Mouse (Mus musculus) neural tube, embryonic 11.5 days (tissue): ENCODE results near the gene Dock9. TPM values are rescaled to one million over a fixed set of nuclear protein-coding genes. Genes with fewer than 3 reads are reported as not detected.
A peak's percentile ranks its signal among the peaks of the same experiment; 100 is the strongest.
"Not testable (repeated sequence)": the region's sequence is repeated elsewhere in the genome, so short reads cannot be mapped to it uniquely, and the experiment has no call there.

ENCODE experiments used
- ATAC-seq: fragments of 200-750 bp; cut with Nextera tagmentation; 2 replicates; pipeline ENCODE4 v1.8.0; 2017; ENCODE audit warnings: moderate number of reproducible peaks, mild to moderate bottlenecking, moderate TSS enrichment, moderate library complexity; ENCODE audit not compliant: insufficient read depth, low FRiP score, low TSS enrichment
- DNase-seq: peaks from one replicate; pipeline ENCODE4 v3.0.0-alpha.2; 2015; ENCODE audit warnings: low spot score
- H3K27ac ChIP-seq: fragments of 300-500 bp; sonication (generic); 2 replicates; pipeline ENCODE4 v1.5.1; 2014; ENCODE audit warnings: low read depth, mild to moderate bottlenecking, low read length
- H3K27me3 ChIP-seq: fragments of 300-500 bp; sonication (generic); 2 replicates; pipeline ENCODE4 v1.6.1; 2014; ENCODE audit warnings: mild to moderate bottlenecking, low read length, mixed read lengths; ENCODE audit not compliant: control insufficient read depth, insufficient read depth
- H3K36me3 ChIP-seq: fragments of 300-500 bp; sonication (generic); 2 replicates; pipeline ENCODE4 v1.6.1; 2014; ENCODE audit warnings: mild to moderate bottlenecking, low read length, moderate library complexity, mixed read lengths; ENCODE audit not compliant: control insufficient read depth, insufficient read depth
- H3K4me1 ChIP-seq: fragments of 300-500 bp; sonication (generic); 2 replicates; pipeline ENCODE4 v1.6.1; 2014; ENCODE audit warnings: low read length, mixed read lengths; ENCODE audit not compliant: control insufficient read depth, insufficient read depth
- H3K4me2 ChIP-seq: fragments of 300-500 bp; sonication (generic); 2 replicates; pipeline ENCODE4 v1.6.1; 2014; ENCODE audit warnings: low read depth, mild to moderate bottlenecking, moderate library complexity
- H3K4me3 ChIP-seq: fragments of 300-500 bp; sonication (generic); 2 replicates; pipeline ENCODE4 v1.5.1; 2014; ENCODE audit warnings: low read depth, low read length
- H3K9ac ChIP-seq: fragments of 300-500 bp; sonication (generic); 2 replicates; pipeline ENCODE4 v1.6.1; 2014; ENCODE audit warnings: mild to moderate bottlenecking, low read length
- H3K9me3 ChIP-seq: fragments of 300-500 bp; sonication (generic); 2 replicates; pipeline ENCODE4 v1.6.1; 2016; ENCODE audit warnings: low read length; ENCODE audit not compliant: control insufficient read depth
- WGBS: fragments of 180-500 bp; shearing (Covaris S2); extraction: QIAGEN DNeasy Blood & Tissue Kit; methylation state at CpG from one replicate; pipeline ENCODE4 v1.1.7; 2014; 5-methylcytosine and 5-hydroxymethylcytosine counted together
- polyA plus RNA-seq: library from polyadenylated mRNA; unstranded; fragments of >200 nt; fragmentation: Nextera tagmentation; extraction: Ambion mirVana; gene quantifications from 2 replicates; pipeline ENCODE4 v1.2.1, GENCODE M21; 2014

Dock9 gene
- polyA plus RNA-seq, 1 experiment from 2014 or later = 4.2 TPM

DNA sequence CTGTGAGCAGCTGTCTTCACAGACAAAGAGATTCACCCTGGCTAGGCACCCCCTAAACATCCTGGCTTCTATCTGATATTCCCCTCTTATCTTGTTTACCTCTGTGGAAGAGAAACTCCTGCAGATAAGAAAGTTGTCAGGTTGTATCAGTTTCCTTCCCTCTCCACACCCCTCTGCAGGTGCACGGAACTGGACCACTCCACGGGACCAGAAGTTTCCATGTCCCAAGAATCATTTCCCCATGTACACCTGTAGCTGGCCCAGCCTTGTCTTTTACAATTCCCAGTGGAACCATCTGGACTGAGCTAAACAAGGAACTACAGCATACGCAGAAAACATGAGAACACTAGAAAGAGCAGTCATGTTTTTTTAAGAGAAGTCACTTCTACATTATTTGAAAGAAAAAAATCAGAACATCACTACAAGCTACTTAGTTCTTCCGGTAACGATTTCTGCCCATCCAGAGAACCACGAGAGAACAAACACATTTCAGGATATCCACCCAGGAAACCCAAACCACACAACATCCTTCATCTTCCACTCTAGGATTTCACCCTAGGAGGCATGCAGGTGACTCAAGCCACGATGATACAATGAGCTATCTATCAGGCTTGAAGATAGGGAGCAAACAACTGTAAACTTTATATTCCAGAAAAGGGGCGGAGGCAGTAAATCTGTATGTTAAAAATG lies 101.1 kb downstream of the Dock9 start:
- no peaks in the 10 kb centered on the region for H3K27me3 ChIP-seq
- H3K9ac ChIP-seq = no peak overlapping the region
- H3K4me2 ChIP-seq = peak overlapping the region; percentile 57; the same call in 1 of the 2 replicates
- no peaks in the 10 kb centered on the region for H3K36me3 ChIP-seq
- H3K4me3 ChIP-seq = no peak overlapping the region
- no peaks in the 10 kb centered on the region for H3K9me3 ChIP-seq
- ATAC-seq = no peak
- 77% methylated on average over 8 of the region's 8 CpGs for WGBS
- DNase-seq = no peak
- H3K4me1 ChIP-seq = peaks cover 18% of the 10 kb centered on the region
- no peak overlapping the region for H3K27ac ChIP-seq

DNA sequence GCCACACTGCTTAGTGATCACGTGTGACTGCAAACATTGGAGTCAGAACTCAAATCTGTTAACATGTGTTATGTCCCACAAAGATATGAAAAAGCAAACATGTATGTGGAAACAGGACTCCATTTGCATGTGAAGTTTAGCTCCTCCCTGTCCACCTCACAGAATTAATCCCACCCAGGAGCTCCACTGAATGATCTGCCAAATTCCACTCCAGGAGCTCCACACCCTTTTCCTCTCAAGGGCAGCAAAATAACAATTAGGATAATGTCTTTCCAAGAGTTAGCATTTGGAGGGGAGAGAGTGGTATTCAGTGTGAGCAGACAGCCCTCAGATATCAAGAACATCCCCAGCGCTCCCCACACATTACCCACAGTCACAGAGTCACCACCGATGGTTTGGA lies 102.9 kb downstream of the Dock9 start:
- Histone ChIP-seq H3K4me2 (no peak overlapping the region), H3K36me3 (no peaks in the 10 kb centered on the region), H3K9ac (no peak overlapping the region), H3K27me3 (no peaks in the 10 kb centered on the region), H3K4me3 (no peak overlapping the region), H3K9me3 (no peaks in the 10 kb centered on the region), H3K4me1 (peaks cover 18% of the 10 kb centered on the region), H3K27ac (no peak overlapping the region)
- 90% methylated on average over 3 of the region's 3 CpGs for WGBS
- ATAC-seq (no peak), DNase-seq (no peak)

DNA sequence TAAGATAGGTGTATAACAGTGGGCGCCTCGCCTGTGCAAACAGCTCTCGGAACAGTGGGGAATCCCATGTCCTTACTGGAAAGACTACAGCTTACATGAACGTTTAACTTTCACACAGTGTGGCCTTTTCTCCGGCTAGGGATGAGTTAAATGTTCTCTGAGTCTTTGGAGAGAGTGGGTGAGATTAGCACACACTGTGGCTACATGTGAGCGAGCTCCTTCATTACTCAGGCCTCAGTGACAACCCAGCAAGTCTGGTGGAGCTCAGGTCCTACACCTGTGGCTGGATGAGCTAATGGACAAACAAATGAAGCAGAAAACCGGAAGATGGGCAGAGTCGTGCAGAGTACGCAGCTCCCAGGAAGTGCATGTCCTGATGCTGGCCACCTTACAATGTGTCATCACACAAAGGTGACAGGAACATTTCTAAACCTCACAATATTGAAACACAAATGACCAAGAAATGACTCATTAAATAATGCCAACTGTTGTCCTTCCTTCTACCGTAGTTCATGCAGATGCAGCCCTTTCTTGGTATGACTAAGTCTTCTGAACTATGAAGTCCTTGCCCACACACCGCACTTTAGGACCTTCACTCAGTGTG lies 103.5 kb downstream of the Dock9 start:
- H3K4me3 ChIP-seq = no peak overlapping the region
- DNase-seq (no peak), ATAC-seq (no peak)
- H3K9ac ChIP-seq = no peak overlapping the region
- H3K4me1 ChIP-seq = peaks cover 18% of the 10 kb centered on the region
- H3K27ac ChIP-seq = no peak overlapping the region
- no peaks in the 10 kb centered on the region for H3K36me3 ChIP-seq
- no peak overlapping the region for H3K4me2 ChIP-seq
- no peaks in the 10 kb centered on the region for H3K27me3 ChIP-seq
- 88% methylated on average over 11 of the region's 11 CpGs for WGBS
- no peaks in the 10 kb centered on the region for H3K9me3 ChIP-seq

DNA sequence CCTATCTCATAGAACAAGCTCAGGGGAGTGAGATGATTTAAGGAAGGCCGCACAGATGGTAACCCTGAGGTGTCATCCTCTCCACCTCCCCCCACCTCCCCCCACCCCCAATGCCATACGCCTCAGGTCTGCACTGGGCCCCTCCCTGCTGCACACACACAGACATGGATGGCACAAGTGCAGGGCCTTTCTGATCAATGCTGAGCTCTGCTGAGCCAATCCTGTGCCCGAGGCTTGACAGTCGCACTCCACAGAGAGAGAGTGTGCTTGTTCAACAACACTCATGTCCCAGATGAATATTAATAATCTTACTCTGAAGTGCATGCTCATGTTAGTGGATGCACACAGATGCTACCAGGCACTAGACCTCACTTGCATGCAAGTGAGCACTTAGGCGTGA lies 108.0 kb downstream of the Dock9 start:
- not testable (repeated sequence) for H3K27me3 ChIP-seq, H3K4me1 ChIP-seq, DNase-seq, ATAC-seq, H3K9me3 ChIP-seq, H3K27ac ChIP-seq, H3K9ac ChIP-seq, H3K4me3 ChIP-seq, H3K36me3 ChIP-seq, H3K4me2 ChIP-seq
- WGBS = 77% methylated on average over 3 of the region's 5 CpGs

DNA sequence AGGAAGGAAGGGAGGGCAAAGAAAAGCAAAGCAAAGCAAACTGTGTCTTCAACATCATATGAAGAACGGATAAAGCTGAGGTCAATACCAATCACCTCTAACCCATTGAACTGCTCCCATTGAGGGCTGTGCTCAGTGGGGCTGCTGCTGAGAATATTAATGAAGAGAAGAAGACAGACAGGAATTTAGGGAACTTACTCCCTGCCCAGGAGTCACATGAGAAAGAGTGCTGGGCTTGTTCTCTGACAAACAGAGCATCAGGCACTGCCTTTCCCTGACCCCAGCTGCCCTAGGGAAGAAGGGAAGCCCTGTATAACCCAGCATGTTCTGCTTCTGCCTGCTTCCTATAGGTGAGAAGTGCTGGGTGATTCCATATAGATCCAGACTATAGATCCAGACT lies 109.5 kb downstream of the Dock9 start:
- Histone ChIP-seq H3K9ac (no peak overlapping the region), H3K4me2 (no peak overlapping the region), H3K9me3 (no peaks in the 10 kb centered on the region), H3K4me3 (no peak overlapping the region), H3K36me3 (no peaks in the 10 kb centered on the region), H3K4me1 (no peaks in the 10 kb centered on the region), H3K27ac (no peak overlapping the region), H3K27me3 (no peaks in the 10 kb centered on the region)
- ATAC-seq (no peak), DNase-seq (no peak)
- WGBS = 28% methylated on average over 1 of the region's 1 CpGs

DNA sequence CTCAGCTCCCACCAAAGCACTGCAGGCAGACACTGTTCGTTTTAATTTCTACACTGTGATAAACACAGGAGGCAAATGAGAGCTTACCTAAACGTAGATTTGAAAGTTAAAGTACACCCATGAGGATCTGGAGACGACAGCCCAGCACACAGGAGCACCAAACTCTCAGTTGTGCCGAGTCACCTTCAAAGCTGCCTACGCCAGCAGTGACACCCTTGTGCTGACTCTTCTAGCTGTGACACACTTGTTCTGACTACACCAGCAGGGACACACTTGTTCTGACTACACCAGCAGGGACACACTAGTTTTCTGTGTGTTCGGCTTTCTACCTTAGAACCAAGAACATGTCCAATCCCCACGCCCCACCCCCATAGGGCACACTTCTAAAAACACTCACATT lies 110.4 kb downstream of the Dock9 start:
- Histone ChIP-seq H3K4me3 (no peak overlapping the region), H3K9ac (no peak overlapping the region), H3K36me3 (no peaks in the 10 kb centered on the region), H3K9me3 (no peaks in the 10 kb centered on the region), H3K27me3 (no peaks in the 10 kb centered on the region), H3K27ac (no peak overlapping the region), H3K4me2 (no peak overlapping the region), H3K4me1 (no peaks in the 10 kb centered on the region)
- ATAC-seq (no peak), DNase-seq (no peak)
- 82% methylated on average over 7 of the region's 7 CpGs for WGBS

DNA sequence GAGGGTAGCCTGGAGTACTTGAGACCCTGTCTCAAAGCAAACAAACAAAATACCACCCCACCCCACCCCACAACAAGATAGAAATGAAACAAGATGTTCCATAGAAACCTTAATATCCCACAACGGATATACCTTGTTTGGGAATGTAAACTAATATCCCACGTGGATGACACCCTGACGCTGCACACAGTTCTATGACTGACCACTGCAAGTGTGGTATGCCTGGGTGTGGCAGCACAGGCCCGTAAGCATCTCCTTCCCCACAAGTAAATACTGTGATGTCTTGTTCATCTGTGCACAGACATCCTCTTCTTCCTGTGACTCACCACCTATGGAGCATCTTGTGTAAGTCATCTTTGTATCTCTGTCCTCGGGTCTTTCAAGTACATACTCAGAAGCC lies 118.7 kb downstream of the Dock9 start:
- no peaks in the 10 kb centered on the region for H3K36me3 ChIP-seq
- no peak overlapping the region for H3K9ac ChIP-seq
- no peak overlapping the region for H3K4me3 ChIP-seq
- no peaks in the 10 kb centered on the region for H3K27me3 ChIP-seq
- H3K4me2 ChIP-seq = no peak overlapping the region
- no peak for DNase-seq
- ATAC-seq = no peak
- no peak overlapping the region for H3K27ac ChIP-seq
- no peaks in the 10 kb centered on the region for H3K4me1 ChIP-seq
- no peaks in the 10 kb centered on the region for H3K9me3 ChIP-seq
- 90% methylated on average over 5 of the region's 5 CpGs for WGBS

DNA sequence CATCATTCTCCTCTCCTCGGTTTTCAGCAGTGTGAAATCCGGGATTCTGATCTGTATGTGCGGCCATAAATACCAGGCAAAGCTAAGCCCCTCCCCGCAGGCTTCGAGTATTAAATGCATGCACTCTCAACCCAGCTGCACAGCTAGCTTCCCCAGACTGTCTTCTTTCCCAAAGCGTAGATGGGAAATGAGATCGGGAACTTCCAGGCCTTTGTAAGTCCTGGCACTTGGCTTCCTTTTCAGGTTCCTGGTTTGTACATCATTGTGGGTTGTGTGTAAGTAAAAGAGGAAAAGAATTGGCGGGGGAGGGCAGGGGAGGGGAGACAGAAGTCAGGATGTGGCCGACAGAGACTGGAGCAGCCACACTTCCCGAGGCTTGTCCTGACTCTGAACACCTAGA lies 119.2 kb downstream of the Dock9 start:
- Histone ChIP-seq H3K9ac (no peak overlapping the region), H3K36me3 (no peaks in the 10 kb centered on the region), H3K27ac (no peak overlapping the region), H3K9me3 (no peaks in the 10 kb centered on the region), H3K4me3 (no peak overlapping the region), H3K4me2 (no peak overlapping the region), H3K4me1 (no peaks in the 10 kb centered on the region), H3K27me3 (no peaks in the 10 kb centered on the region)
- WGBS = 63% methylated on average over 10 of the region's 10 CpGs
- DNase-seq = no peak
- no peak for ATAC-seq

DNA sequence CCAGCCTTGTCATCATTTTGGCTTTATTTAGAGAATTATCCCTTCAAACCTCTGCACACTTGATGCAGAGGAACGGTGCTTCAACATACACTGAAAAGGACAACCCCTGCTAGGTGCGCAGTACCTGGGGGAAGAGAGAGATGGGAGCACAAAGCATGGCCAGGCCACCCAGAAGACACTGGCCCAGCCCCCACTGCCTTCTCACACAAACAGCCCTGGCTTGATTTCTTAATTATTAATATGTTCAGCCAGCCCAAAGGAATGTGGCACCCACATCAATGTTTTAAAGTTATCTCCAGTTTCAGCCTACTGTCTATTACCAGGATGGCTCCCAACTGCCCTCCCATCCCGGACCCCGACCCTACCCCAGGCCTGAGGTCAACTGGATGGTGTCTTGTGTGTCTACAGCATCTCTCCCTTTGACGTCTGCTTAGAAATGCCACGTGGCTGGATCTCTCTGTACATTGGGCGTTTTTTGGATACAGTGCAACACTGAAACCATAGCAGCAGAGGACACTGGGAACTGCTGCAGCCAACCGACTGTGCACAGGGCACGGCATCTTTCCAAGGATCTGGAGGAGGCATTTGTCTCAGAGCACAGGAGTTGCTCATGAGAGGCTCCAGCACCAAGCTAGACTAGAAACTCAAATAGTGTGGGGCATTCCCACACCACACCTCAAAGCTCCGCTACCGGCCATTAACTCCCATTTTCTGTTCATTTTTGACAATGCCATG lies 120.9 kb downstream of the Dock9 start:
- DNase-seq (no peak), ATAC-seq (no peak)
- Histone ChIP-seq H3K36me3 (no peaks in the 10 kb centered on the region), H3K9me3 (no peaks in the 10 kb centered on the region), H3K4me3 (no peak overlapping the region), H3K4me1 (no peaks in the 10 kb centered on the region), H3K4me2 (no peak overlapping the region), H3K9ac (no peak overlapping the region), H3K27ac (no peak overlapping the region), H3K27me3 (no peaks in the 10 kb centered on the region)
- 92% methylated on average over 11 of the region's 11 CpGs for WGBS
